Mouse (Mus musculus): ENCODE results near the gene Ccdc169. TPM values are rescaled to one million over a fixed set of nuclear protein-coding genes. Genes with fewer than 3 reads are reported as not detected.

Gene Ccdc169
- total RNA-seq (2023), result not detected in 2 replicates

DNA sequence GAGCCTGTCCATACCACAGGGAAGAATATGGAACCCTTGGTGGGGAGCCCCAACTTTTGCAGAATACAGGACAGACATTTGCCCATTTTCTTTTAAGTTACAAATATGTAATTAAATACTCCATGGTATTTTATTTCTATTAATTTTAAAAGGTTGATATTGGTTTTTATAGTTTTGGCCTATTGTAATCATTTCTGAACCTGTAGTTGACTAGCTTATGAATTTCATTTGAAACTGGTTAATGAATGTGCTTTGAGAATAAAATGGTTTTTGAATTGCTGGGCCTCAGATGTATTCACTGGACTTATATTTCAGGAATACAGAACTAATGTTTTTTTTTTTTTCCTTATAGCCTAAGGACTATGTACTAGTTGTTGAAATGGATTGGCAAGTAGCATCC, at the start of gene Ccdc169:
TSS of gene Ccdc169 (plus strand) at position 301 of the 400 bp plus-strand sequence.

DNA sequence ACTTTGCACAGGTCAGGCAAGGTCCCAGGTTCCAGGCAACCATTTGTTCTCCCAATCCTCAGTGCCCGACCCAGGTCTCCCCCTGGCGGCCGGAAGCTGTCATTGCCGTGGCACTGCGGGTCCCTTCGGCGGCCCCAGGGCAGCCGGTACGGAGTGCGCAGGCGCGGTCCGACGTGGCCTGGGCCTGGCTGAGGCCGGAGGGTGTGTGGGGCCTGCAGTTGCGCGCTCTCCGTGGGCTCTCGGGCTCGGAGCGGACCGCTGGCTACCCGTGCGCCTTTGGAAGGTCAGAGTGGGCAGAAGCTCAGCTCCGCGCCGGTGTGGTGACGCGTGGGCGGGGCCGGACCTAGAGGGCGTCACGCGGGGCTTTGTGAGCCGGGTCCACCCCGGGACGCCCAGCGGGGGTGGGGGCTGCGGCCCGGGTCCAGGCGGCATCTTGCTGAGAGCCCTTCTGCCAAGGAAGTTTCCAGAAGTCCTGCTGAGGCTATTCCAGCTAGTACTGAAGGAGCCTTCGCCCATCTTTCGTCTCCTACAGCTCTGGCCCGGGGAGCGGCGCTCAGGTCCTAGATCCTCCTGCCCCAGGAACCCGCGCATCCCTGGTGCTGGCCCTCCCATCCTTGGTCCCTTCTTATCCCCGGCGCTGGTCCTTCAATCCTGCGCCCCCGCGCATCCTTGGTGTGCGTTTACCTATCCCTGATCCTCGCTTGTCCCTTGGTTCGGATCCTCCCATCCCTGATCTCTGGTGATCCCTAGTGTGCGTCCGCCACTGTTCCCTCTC, 25.0 kb upstream of the Ccdc169 start, which contains the start of gene Spg20:
TSS of gene Spg20 (plus strand) at position 174 of the 775 bp plus-strand sequence.

DNA sequence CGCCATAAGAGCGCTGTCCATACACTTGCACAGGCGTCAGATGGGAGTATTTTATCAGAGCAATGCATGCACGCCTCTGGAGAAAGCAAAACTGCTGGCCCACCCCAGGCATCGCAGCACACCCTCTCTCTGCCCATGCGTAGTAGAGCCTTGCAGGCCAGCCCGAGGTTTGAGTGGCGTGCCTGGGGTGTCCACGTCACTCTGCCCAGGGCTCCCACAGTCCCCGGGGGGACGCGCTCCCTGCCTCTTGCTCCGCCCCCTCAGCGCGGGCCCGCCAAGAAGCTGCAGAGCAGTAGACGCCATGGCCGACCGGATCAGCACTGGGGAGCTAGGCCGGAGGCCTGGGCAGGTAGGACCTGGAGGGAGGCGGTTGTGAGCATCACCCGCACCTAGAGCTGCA, 44.6 kb downstream of the Ccdc169 start, which contains the start of gene Sohlh2:
TSS of gene Sohlh2 (plus strand) at position 263 of the 400 bp plus-strand sequence.

Other genes with a start within 250 kb of the Ccdc169 start
- gene Sertm1, start 221.5 kb upstream of the Ccdc169 start, total RNA-seq (2023), result not detected in 2 replicates
- gene Ccna1, start 81.8 kb upstream of the Ccdc169 start, total RNA-seq (2023), result 0.76 TPM in 1 of 2 replicates, not detected in the other
- 3.6 and 3.7 TPM in 2 replicates for gene Spg20, start 25.2 kb upstream of the Ccdc169 start, total RNA-seq (2023)
- gene Sohlh2, start 44.7 kb downstream of the Ccdc169 start, total RNA-seq (2023), result not detected in 2 replicates
- not detected in 2 replicates for gene Dclk1, start 105.0 kb downstream of the Ccdc169 start, total RNA-seq (2023)